Mouse (Mus musculus) heart, embryonic 13.5 days (tissue): Measurements from ENCODE around the gene Rdh16. TPM values are rescaled to one million over a fixed set of nuclear protein-coding genes. Genes with fewer than 3 reads are reported as not detected.
"Not testable (repeated sequence)": the region's sequence is repeated elsewhere in the genome, so short reads cannot be mapped to it uniquely, and the experiment has no call there.

ENCODE experiments used
- ATAC-seq: fragments of 200-750 bp; cut with Nextera tagmentation; 2 replicates; pipeline ENCODE4 v1.8.0; 2017; ENCODE audit warnings: moderate TSS enrichment; ENCODE audit not compliant: insufficient number of reproducible peaks, low FRiP score, low TSS enrichment; ENCODE audit errors: extremely low read depth
- H3K27ac ChIP-seq: fragments of 300-500 bp; sonication (generic); replicated peaks from 2 replicates; pipeline ENCODE4 v1.5.1; 2015; ENCODE audit warnings: moderate library complexity, mild to moderate bottlenecking, inconsistent platforms
- H3K27me3 ChIP-seq: fragments of 300-500 bp; sonication (generic); replicated peaks from 2 replicates; pipeline ENCODE4 v1.6.1; 2015; ENCODE audit warnings: mild to moderate bottlenecking, inconsistent platforms
- H3K36me3 ChIP-seq: fragments of 300-500 bp; sonication (generic); 2 replicates; pipeline ENCODE4 v1.6.1; 2015; ENCODE audit warnings: mild to moderate bottlenecking, inconsistent platforms
- H3K4me1 ChIP-seq: fragments of 300-500 bp; sonication (generic); 2 replicates; pipeline ENCODE4 v1.6.1; 2015; ENCODE audit warnings: inconsistent platforms
- H3K4me2 ChIP-seq: fragments of 300-500 bp; sonication (generic); 2 replicates; pipeline ENCODE4 v1.6.1; 2015; ENCODE audit warnings: inconsistent platforms, mild to moderate bottlenecking, moderate library complexity
- H3K4me3 ChIP-seq: fragments of 300-500 bp; sonication (generic); 2 replicates; pipeline ENCODE4 v1.5.1; 2015; ENCODE audit warnings: moderate library complexity, mild to moderate bottlenecking, inconsistent platforms
- H3K9ac ChIP-seq: fragments of 300-500 bp; sonication (generic); 2 replicates; pipeline ENCODE4 v1.6.1; 2015; ENCODE audit warnings: inconsistent platforms, mild to moderate bottlenecking, moderate library complexity
- H3K9me3 ChIP-seq: fragments of 300-500 bp; sonication (generic); 2 replicates; pipeline ENCODE4 v1.6.1; 2016; ENCODE audit warnings: inconsistent platforms
- WGBS: fragments of 180-500 bp; shearing (Covaris S2); methylation state at CpG from one replicate; pipeline ENCODE4 v1.1.7; 2015; ENCODE audit warnings: mixed read lengths; 5-methylcytosine and 5-hydroxymethylcytosine counted together
- polyA plus RNA-seq: library from polyadenylated mRNA; unstranded; fragments of >200 nt; fragmentation: Nextera tagmentation; extraction: Ambion mirVana; gene quantifications from 2 replicates; pipeline ENCODE4 v1.2.1, GENCODE M21; 2015

The Rdh16 gene
- polyA plus RNA-seq, 1 experiment from 2014 or later: not detected

DNA sequence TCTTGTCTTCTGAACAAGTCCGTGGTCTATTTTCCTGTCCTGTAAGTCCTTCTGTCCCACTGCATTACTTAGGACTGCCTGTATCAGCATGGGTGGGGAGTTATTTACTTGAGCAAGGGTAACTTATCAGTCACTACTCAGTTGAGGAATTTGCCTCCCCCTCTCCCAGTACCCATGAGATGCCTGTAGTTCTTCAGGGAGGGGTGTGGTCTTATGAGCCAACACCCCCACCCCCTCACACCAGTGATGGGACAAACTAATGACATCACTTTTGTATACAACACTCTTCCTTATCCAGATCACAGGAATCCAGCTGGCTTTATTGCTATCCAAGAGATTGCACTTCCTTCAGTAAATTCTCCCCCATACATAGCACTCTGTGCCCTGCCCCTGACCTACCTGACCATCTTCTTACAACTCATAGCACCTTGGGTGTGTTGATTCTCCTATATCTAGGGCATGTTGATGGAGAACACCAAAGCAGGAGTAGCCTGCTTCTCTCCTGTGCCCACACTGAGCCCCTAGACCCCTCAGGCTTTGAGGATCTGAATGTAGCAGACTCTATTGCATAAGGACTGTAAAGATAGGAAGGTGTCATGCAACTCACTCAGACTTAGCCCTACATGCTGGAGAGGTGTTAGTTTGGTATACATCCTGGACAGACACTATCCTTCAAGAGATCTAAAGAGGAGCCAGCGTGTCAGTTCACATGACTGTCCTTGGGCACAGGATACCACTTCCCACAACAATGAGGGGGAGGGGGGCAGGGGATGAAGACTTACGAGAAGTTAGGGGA is 77.5 kb downstream of the Rdh16 start:
- Histone ChIP-seq H3K9me3 (no peaks in the 10 kb centered on the region), H3K4me3 (no peak overlapping the region), H3K27ac (no peak overlapping the region), H3K27me3 (no peaks in the 10 kb centered on the region), H3K36me3 (no peaks in the 10 kb centered on the region), H3K9ac (no peak overlapping the region), H3K4me2 (no peak overlapping the region), H3K4me1 (peaks cover 11% of the 10 kb centered on the region; the same call in 1 of the 2 replicates)
- 46% methylated on average over 3 of the region's 3 CpGs for WGBS
- ATAC-seq: no peak

DNA sequence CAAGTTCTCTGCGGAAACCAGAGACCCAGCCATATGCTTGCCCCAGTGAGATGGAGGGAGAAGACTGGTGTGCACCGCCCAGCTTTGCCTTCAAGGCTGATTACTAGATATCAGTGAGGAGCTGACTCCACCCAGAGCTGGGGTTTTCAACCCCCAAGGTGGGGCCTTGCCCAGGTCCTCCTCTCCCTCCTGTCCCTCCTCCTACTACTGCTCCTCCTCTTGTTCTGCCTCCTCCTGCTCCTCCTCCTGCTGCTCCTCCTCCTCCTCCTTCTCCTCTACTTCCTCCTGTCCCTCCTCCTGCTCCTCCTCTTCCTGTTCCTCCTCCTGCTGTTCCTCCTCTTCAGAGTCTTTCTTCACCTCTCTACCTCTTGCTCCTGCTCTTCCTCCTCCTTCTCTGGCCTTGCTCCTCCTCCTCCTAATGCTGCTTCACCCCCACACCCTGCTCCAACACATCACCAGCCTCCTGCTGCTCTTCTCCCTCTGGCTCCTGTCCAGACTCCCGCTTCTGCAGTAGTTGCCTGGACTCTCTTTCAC is 78.3 kb downstream of the Rdh16 start:
- no peak for ATAC-seq
- Histone ChIP-seq H3K27me3 (no peaks in the 10 kb centered on the region), H3K9ac (no peak overlapping the region), H3K9me3 (no peaks in the 10 kb centered on the region), H3K27ac (no peak overlapping the region), H3K4me3 (no peak overlapping the region), H3K4me1 (peaks cover 11% of the 10 kb centered on the region; the same call in 1 of the 2 replicates), H3K4me2 (no peak overlapping the region), H3K36me3 (no peaks in the 10 kb centered on the region)
- WGBS: 56% methylated on average over 3 of the region's 3 CpGs

DNA sequence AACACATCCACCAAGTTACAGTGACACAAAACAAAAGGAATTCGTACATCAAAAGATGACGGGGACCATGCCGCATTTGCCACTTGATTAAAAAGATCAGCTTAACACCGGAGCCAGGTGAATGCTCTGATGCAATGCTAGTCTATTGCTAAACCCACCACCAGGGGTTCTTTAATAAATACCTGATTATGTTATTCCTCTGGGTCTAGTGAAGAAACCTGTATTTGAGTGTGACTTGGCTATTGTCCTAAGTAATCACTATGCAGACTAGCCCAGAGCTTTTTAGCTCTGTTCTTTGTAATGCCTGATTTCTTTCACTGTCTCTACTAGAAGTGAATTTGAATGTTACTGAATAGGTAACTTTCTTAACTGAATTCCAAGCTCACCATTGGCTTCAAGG is 80.1 kb downstream of the Rdh16 start:
- 83% methylated on average over 4 of the region's 4 CpGs for WGBS
- H3K9me3 ChIP-seq: no peaks in the 10 kb centered on the region
- ATAC-seq: no peak

DNA sequence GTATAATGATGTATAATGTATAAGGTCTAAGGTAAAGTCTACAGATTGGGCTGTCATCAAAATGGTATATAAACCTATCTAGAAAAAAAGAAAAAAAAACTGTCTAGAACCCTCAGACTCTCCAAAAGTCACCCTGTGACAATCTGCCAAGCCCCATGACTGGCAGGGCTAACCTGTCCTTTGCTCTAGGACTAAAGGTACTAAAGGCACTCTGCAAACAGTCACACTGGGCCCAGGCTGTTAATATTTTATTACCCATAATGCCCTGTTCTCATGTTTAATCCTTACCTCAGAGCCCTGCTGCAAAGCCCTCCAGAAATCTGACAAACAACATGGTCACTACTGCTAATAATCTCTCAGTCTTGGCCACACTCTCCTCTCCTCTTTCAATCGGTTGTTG is 85.6 kb downstream of the Rdh16 start:
- Histone ChIP-seq H3K9ac (no peak overlapping the region), H3K4me2 (no peak overlapping the region), H3K9me3 (no peaks in the 10 kb centered on the region), H3K4me3 (no peak overlapping the region), H3K27ac (no peak overlapping the region), H3K36me3 (no peaks in the 10 kb centered on the region), H3K4me1 (peaks cover 5% of the 10 kb centered on the region; the same call in 1 of the 2 replicates), H3K27me3 (no peaks in the 10 kb centered on the region)
- no peak for ATAC-seq
- WGBS: 67% methylated on average over 1 of the region's 1 CpGs

More for the DNA sequence above, 80.1 kb downstream of the Rdh16 start:
- Histone ChIP-seq H3K9ac (no peak overlapping the region), H3K4me1 (peaks cover 11% of the 10 kb centered on the region; the same call in 1 of the 2 replicates), H3K4me2 (no peak overlapping the region), H3K36me3 (no peaks in the 10 kb centered on the region), H3K4me3 (no peak overlapping the region), H3K27ac (no peak overlapping the region), H3K27me3 (no peaks in the 10 kb centered on the region)

DNA sequence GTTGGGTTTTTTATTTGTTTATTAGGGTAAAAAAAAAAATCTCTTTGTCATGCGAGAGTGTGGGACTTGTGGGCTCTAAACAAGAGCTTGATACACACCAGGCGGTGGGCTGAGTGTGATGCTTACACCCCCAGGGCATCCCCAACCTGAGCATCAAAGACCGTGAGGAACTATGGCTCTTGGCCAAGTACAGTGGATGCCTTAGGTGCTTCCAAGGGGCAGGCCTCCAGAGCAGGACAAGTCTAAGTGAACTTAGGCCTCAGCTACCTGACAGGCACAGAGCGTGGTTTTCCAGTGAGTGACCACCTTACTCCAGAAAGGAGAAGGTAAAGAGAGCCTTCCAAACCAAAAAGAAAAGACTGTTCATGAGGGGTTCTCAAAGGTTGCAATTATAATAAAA is 86.0 kb downstream of the Rdh16 start:
- peaks cover 5% of the 10 kb centered on the region; the same call in 1 of the 2 replicates for H3K4me1 ChIP-seq
- ATAC-seq: no peak
- no peak overlapping the region for H3K9ac ChIP-seq
- no peak overlapping the region for H3K27ac ChIP-seq
- H3K4me2 ChIP-seq: no peak overlapping the region
- H3K9me3 ChIP-seq: no peaks in the 10 kb centered on the region
- H3K36me3 ChIP-seq: no peaks in the 10 kb centered on the region
- no peaks in the 10 kb centered on the region for H3K27me3 ChIP-seq
- H3K4me3 ChIP-seq: no peak overlapping the region
- 72% methylated on average over 4 of the region's 4 CpGs for WGBS

DNA sequence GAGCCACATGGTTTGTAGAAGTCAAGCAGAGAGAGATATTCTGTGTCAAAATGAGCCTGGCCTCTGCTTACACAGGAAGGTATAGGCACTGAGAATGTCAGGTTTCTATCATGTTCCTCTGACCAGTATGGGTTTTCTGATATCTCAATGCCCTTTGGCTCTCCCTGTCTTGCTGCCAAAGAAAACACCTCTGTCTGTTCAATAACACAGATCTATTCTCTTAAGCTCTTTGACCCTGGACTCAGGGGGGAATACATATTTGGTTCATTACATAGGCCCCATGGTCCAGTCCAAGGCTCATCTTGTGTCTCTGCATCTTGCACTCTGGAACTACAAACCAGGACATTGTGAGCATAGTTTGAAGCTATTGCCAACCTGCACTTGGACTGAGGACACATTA is 87.7 kb downstream of the Rdh16 start, which contains the start of gene Rdh7:
Gene Rdh7, minus strand, starts transcription at position 213 of the 400 bp plus-strand sequence.
- H3K4me3 ChIP-seq: no peak within 1 kb of the TSS
- H3K36me3 ChIP-seq: no peaks in the 10 kb centered on the region
- no peak for ATAC-seq
- no peak within 1 kb of the TSS for H3K9ac ChIP-seq
- peaks cover 5% of the 10 kb centered on the region for H3K4me1 ChIP-seq
- H3K27ac ChIP-seq: no peak within 1 kb of the TSS
- H3K4me2 ChIP-seq: no peak within 1 kb of the TSS
- H3K27me3 ChIP-seq: no peaks in the 10 kb centered on the region
- H3K9me3 ChIP-seq: no peaks in the 10 kb centered on the region

DNA sequence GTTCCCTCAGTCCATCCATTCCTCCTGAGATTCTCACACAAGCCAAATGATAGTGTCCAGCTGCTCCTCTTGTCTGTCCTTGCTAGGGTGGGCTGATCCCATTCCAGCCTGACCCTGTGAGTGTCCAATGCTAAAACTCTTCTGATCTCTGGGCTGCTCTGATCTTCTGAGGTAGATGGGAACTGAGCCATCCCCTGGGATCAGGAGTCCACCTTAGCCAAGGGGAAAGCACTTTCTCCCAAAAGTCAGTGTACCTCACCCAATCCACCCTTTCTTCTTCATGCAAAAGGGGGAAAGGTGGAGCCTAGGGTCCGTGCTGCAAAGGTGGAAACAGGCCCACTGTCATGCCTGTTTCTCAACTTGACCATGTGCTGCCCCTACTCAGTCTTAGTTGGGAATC is 90.5 kb downstream of the Rdh16 start:
- Histone ChIP-seq H3K36me3 (no peaks in the 10 kb centered on the region), H3K4me2 (no peak overlapping the region), H3K27ac (no peak overlapping the region), H3K4me1 (peaks cover 8% of the 10 kb centered on the region), H3K4me3 (no peak overlapping the region), H3K9me3 (no peaks in the 10 kb centered on the region), H3K27me3 (no peaks in the 10 kb centered on the region), H3K9ac (no peak overlapping the region)
- WGBS: 67% methylated on average over 1 of the region's 1 CpGs
- ATAC-seq: no peak

DNA sequence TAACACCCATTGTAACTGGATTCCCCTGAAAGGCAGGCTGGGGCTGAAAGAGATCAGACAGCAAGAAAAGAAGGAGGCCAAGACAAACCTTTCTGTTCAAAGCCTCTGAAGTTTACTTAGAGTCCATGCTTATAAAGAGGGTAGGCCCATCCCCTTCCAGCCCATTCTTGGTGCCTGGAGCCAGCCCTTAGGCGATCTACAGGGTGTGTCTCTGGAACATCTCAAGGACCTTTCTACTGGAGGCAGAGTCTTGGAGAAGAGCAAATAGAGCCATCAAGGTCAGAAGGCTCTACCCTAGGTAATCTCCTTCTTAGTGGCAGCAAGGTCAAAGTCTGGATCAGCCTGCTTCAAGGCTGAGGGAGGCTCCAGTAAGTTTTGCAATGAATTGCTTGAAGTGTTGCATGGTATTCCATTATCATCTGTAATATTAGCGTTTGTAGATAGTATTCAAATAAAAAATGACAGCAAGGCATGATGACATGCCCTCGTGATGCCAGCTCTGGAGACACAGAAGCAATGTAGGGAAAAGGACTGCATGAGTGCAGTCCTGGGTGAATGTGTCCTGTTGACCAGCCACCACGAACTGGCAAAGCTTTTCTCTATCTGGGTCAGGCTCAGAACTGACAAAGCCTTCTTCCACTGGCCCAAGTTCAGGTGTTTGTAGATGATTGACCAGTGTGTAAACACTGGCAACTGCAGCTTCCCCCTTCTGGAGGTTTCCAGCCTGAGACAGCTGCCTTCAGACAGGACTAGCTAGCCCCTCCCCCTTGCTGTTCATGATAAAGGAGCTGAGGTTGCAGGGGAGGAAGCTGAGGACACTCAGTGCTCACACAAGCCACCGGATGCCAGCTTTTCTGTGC is 92.4 kb downstream of the Rdh16 start:
- not testable (repeated sequence) for ATAC-seq, H3K9ac ChIP-seq

More for the DNA sequence above, 92.4 kb downstream of the Rdh16 start:
- not testable (repeated sequence) for H3K4me1 ChIP-seq, H3K4me2 ChIP-seq, H3K4me3 ChIP-seq, H3K9me3 ChIP-seq, H3K27me3 ChIP-seq, H3K36me3 ChIP-seq
- WGBS: 50% methylated on average over 5 of the region's 5 CpGs
- 0 out of 2 replicates have a peak overlapping the region, but pooled peaks have one; percentile 20 for H3K27ac ChIP-seq

Other genes starting within 250 kb of the Rdh16 start
- gene Lrp1, start 180.0 kb upstream of the Rdh16 start, polyA plus RNA-seq: 30.7 and 37.9 TPM in 2 replicates
- 24.5 and 24.6 TPM in 2 replicates for gene Stat6, start 158.2 kb upstream of the Rdh16 start, polyA plus RNA-seq
- 7.1 and 7.4 TPM in 2 replicates for gene Nemp1, start 134.3 kb upstream of the Rdh16 start, polyA plus RNA-seq
- 9.7 and 10.4 TPM in 2 replicates for gene Nab2, start 132.6 kb upstream of the Rdh16 start, polyA plus RNA-seq
- gene Myo1a, start 96.0 kb upstream of the Rdh16 start, polyA plus RNA-seq: 0.27 and 0.28 TPM in 2 replicates
- 1.2 and 2.0 TPM in 2 replicates for gene Tac2, start 76.7 kb upstream of the Rdh16 start, polyA plus RNA-seq
- 1.6 and 2.0 TPM in 2 replicates for gene Zbtb39, start 61.6 kb upstream of the Rdh16 start, polyA plus RNA-seq
- 20.2 TPM in 2 replicates for gene Gpr182, start 49.4 kb upstream of the Rdh16 start, polyA plus RNA-seq
- not detected in 2 replicates for gene Rdh1, start 41.4 kb upstream of the Rdh16 start, polyA plus RNA-seq
- not detected in 2 replicates for gene Rdh16f1, start 41.4 kb upstream of the Rdh16 start, polyA plus RNA-seq
- gene Rdh9, start 24.8 kb upstream of the Rdh16 start, polyA plus RNA-seq: 0.15 and 0.23 TPM in 2 replicates
- gene Rdh19, start 48.8 kb downstream of the Rdh16 start, polyA plus RNA-seq: not detected in 2 replicates
- not detected in 2 replicates for gene Rdh16f2, start 65.3 kb downstream of the Rdh16 start, polyA plus RNA-seq
- not detected in 2 replicates for gene Rdh7, start 87.7 kb downstream of the Rdh16 start, polyA plus RNA-seq
- not detected in 2 replicates for gene Sdr9c7, start 97.4 kb downstream of the Rdh16 start, polyA plus RNA-seq
- gene Hsd17b6, start 206.5 kb downstream of the Rdh16 start, polyA plus RNA-seq: not detected in 2 replicates
- 50.5 and 53.2 TPM in 2 replicates for gene Prim1, start 214.0 kb downstream of the Rdh16 start, polyA plus RNA-seq
- gene Naca, start 234.4 kb downstream of the Rdh16 start, polyA plus RNA-seq: 540 TPM in 2 replicates